Mouse (Mus musculus) olfactory bulb, adult 2 months (tissue): ENCODE results near the gene Orai1.

Experiments used
- CTCF ChIP-seq: fragments of 200-500 bp; IDR thresholded peaks from 2 replicates; pipeline ENCODE4 v1.5.1; 2012; ENCODE audit warnings: low read depth, mild to moderate bottlenecking, low read length, moderate library complexity; ENCODE audit not compliant: insufficient read depth
- POLR2A ChIP-seq: fragments of 200-500 bp; IDR thresholded peaks from 2 replicates; pipeline ENCODE4 v1.6.1; 2012; ENCODE audit warnings: mild to moderate bottlenecking, low read depth, low read length, moderate library complexity; ENCODE audit not compliant: insufficient read depth

DNA sequence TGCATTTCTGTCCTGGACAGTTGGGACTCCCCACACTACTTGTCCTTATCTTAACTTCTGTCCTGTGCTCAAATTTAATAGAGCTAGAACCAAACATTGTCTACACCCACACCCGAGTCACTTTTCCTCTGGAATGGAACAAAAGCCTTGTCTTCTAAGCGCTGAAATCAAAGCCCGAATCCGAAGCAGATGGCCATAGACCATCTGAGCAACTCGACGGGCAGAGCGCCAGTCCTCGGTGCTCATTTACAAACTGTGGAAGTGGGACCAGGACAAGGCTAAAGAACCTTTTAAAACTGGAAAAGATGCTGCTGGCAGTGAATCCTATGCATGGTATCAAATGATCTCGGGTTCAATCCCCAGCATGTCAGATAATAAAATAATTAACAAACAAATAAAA, 42.8 kb upstream of the Orai1 start:
- TF ChIP-seq CTCF (no peak), POLR2A (no peak)
